Mouse (Mus musculus): ENCODE results near the gene Gm28729. TPM values are rescaled to one million over a fixed set of nuclear protein-coding genes. Genes with fewer than 3 reads are reported as not detected.
"Not testable (repeated sequence)": the region's sequence is repeated elsewhere in the genome, so short reads cannot be mapped to it uniquely, and the experiment has no call there.

The Gm28729 gene
- under 1 TPM in 1 of 2 experiments, not detected in 1; 0.34 TPM for total RNA-seq (2021)
- long read RNA-seq, experiment 1 = 0 reads
- long read RNA-seq, experiment 2 = 0 reads

GRCm38 (mm10) chr9:96524972-96525506 lies at the start of gene Gm28729:
Gene Gm28729 (minus strand): TSS chr9:96525264.
- no peak for DNase-seq (ENCODE audit: low spot score in 2 of 2)
- intact Hi-C loops (cut with DNase I) = no loop called here

GRCm38 (mm10) chr9:96573252-96573651 lies 48.2 kb upstream of the Gm28729 start:
- peak in 1 of 2 experiments; percentile 20 for DNase-seq (ENCODE audit: low spot score in 2 of 2)
- intact Hi-C loops (cut with DNase I) = loop anchor here (2.0 to 5.0 kb wide), 2 partner anchors 96 to 239 kb away; no protein-coding TSS in a partner anchor

GRCm38 (mm10) chr9:96572754-96573153 lies 47.7 kb upstream of the Gm28729 start:
- DNase-seq (ENCODE audit: low spot score in 2 of 2) = no peak
- intact Hi-C loops (cut with DNase I) = loop anchor here (2.0 to 5.0 kb wide), 2 partner anchors 96 to 240 kb away; no protein-coding TSS in a partner anchor

GRCm38 (mm10) chr9:96566470-96566996 lies 41.5 kb upstream of the Gm28729 start:
- intact Hi-C loops (cut with DNase I) = no loop called here

GRCm38 (mm10) chr9:96563501-96563900 lies 38.4 kb upstream of the Gm28729 start:
- intact Hi-C loops (cut with DNase I) = no loop called here
- no peak for DNase-seq (ENCODE audit: low spot score in 2 of 2)

More at GRCm38 (mm10) chr9:96566470-96566996, 41.5 kb upstream of the Gm28729 start:
- DNase-seq (ENCODE audit: low spot score in 2 of 2) = no peak

GRCm38 (mm10) chr9:96559148-96559547 lies 34.1 kb upstream of the Gm28729 start:
- no peak for DNase-seq (ENCODE audit: low spot score in 2 of 2)
- intact Hi-C loops (cut with DNase I) = loop anchor here (10.0 kb wide), 1 partner anchor 274 kb away; no protein-coding TSS in a partner anchor

- no peak for DNase-seq (ENCODE audit: low spot score in 2 of 2)
- intact Hi-C loops (cut with DNase I) = loop anchor here (10.0 kb wide), 1 partner anchor 274 kb away; no protein-coding TSS in a partner anchor
These were observed 33.5 kb upstream of the Gm28729 start for GRCm38 (mm10) chr9:96558594-96558993.

- intact Hi-C loops (cut with DNase I) = loop anchor here (10.0 kb wide), 1 partner anchor 269 kb away; no protein-coding TSS in a partner anchor
- no peak for DNase-seq (ENCODE audit: low spot score in 2 of 2)
These were observed 29.0 kb upstream of the Gm28729 start for GRCm38 (mm10) chr9:96554095-96554494.

- intact Hi-C loops (cut with DNase I) = loop anchor here (10.0 kb wide), 1 partner anchor 201 kb away; no protein-coding TSS in a partner anchor
- DNase-seq (ENCODE audit: low spot score in 2 of 2) = no peak
These were observed 20.3 kb upstream of the Gm28729 start for GRCm38 (mm10) chr9:96545410-96545809.

- intact Hi-C loops (cut with DNase I) = loop anchor here (10.0 kb wide), 1 partner anchor 199 kb away; no protein-coding TSS in a partner anchor
- DNase-seq (ENCODE audit: low spot score in 2 of 2) = peak; percentile 47 to 52
These were observed 18.9 kb upstream of the Gm28729 start for GRCm38 (mm10) chr9:96543643-96544640.

- no peak for DNase-seq (ENCODE audit: low spot score in 2 of 2)
These were observed 13.9 kb upstream of the Gm28729 start for GRCm38 (mm10) chr9:96538916-96539315.

GRCm38 (mm10) chr9:96537615-96537919 lies 12.5 kb upstream of the Gm28729 start:
- no peak for DNase-seq (ENCODE audit: low spot score in 2 of 2)
- intact Hi-C loops (cut with DNase I) = no loop called here

More at GRCm38 (mm10) chr9:96538916-96539315, 13.9 kb upstream of the Gm28729 start:
- intact Hi-C loops (cut with DNase I) = no loop called here

- intact Hi-C loops (cut with DNase I) = no loop called here
- peak; percentile 25 to 28 for DNase-seq (ENCODE audit: low spot score in 2 of 2)
These were observed 12.0 kb upstream of the Gm28729 start for GRCm38 (mm10) chr9:96536895-96537614.

- intact Hi-C loops (cut with DNase I); DNase-seq (ENCODE audit: low spot score in 2 of 2): not testable (repeated sequence)
These were observed 11.0 kb upstream of the Gm28729 start for GRCm38 (mm10) chr9:96536093-96536492.

- intact Hi-C loops (cut with DNase I) = no loop called here
- no peak for DNase-seq (ENCODE audit: low spot score in 2 of 2)
These were observed 10.4 kb upstream of the Gm28729 start for GRCm38 (mm10) chr9:96535431-96535830.

GRCm38 (mm10) chr9:96534256-96534655 lies 9.2 kb upstream of the Gm28729 start:
- no peak for DNase-seq (ENCODE audit: low spot score in 2 of 2)
- intact Hi-C loops (cut with DNase I) = no loop called here

GRCm38 (mm10) chr9:96533476-96533875 lies 8.4 kb upstream of the Gm28729 start:
- DNase-seq (ENCODE audit: low spot score in 2 of 2) = no peak
- intact Hi-C loops (cut with DNase I) = no loop called here

GRCm38 (mm10) chr9:96532531-96532930 lies 7.5 kb upstream of the Gm28729 start:
- intact Hi-C loops (cut with DNase I) = no loop called here

GRCm38 (mm10) chr9:96530674-96531081 lies 5.6 kb upstream of the Gm28729 start:
- intact Hi-C loops (cut with DNase I) = no loop called here
- DNase-seq (ENCODE audit: low spot score in 2 of 2) = no peak

More at GRCm38 (mm10) chr9:96532531-96532930, 7.5 kb upstream of the Gm28729 start:
- no peak for DNase-seq (ENCODE audit: low spot score in 2 of 2)
